ENCODE assay signal across 12 mouse cellular contexts in genomic region chr2:104525506-104525905, GRCm38 (mm10). TPM values are rescaled to one million over a fixed set of nuclear protein-coding genes. Genes with fewer than 3 reads are reported as not detected.
A peak's percentile ranks its signal among the peaks of the same experiment; 100 is the strongest.
DNase-seq lines count a peak whose midpoint lies in the region; ATAC-seq and TF ChIP-seq lines count a peak whose summit lies in the region.
"Had no signal": no experiment of that assay in that cellular context is flagged by ENCODE, and none has a peak within 500 bp of the region (broad histone marks: within the 10 kb centered on the region; RNA-seq: fewer than 3 reads in every experiment).

No protein-coding gene starts in this region.

- no peaks in the 10 kb centered on the region for H3K27me3 ChIP-seq in heart, embryonic 12.5 days (replicated peaks)
- H3K27me3 ChIP-seq in myocyte (ENCODE audit: control insufficient read depth, insufficient read depth, insufficient read length) = no peaks in the 10 kb centered on the region

- TF ChIP-seq POLR2A in myocyte (IDR thresholded peaks at IDR 0.05; ENCODE audit: insufficient read length, low read depth) = no peak

- no peak overlapping the region for H3K27ac ChIP-seq in heart, embryonic 12.5 days (ENCODE audit: poor library complexity, severe bottlenecking)
- H3K27ac ChIP-seq: macrophage had no signal

- ATAC-seq in heart, embryonic 12.5 days (ENCODE audit: insufficient number of reproducible peaks, low FRiP score) = no peak
- ATAC-seq in hematopoietic stem cell, adult 5-6 weeks (replicated peaks in 1 of 2; ENCODE audit: insufficient read depth in 1 of 2, low FRiP score in 2 of 2, low TSS enrichment in 1 of 2, low read depth in 1 of 2, poor library complexity in 2 of 2, severe bottlenecking in 2 of 2) = peak; percentile 81 to 84

- H3K4me2 ChIP-seq in heart, embryonic 12.5 days = no peak overlapping the region
- H3K4me2 ChIP-seq in myocyte (ENCODE audit: low read depth) = peak overlapping the region; percentile 27

- no peak overlapping the region for H3K4me3 ChIP-seq in heart, embryonic 12.5 days
- H3K4me3 ChIP-seq in myocyte = no peak overlapping the region

- peak; percentile 21 for DNase-seq in heart, adult 8-10 months (ENCODE audit: low spot score)
- peak; percentile 75 for DNase-seq in adrenal gland, adult 2 months
- DNase-seq in spleen, adult 18-20 months = no peak
- no peak for DNase-seq in thymus, postnatal 36 days
- no peak for DNase-seq in gastrocnemius, adult 18-20 months (ENCODE audit: low spot score)
- DNase-seq: cerebellum, postnatal 10 days; gastrocnemius, postnatal 10 days; kidney, postnatal 10 days had no signal

- H3K9ac ChIP-seq in heart, embryonic 12.5 days = no peak overlapping the region

- H3K9me3 ChIP-seq in heart, embryonic 12.5 days (replicated peaks) = no peaks in the 10 kb centered on the region

- peaks cover 6% of the 10 kb centered on the region; the same call in 1 of the 2 replicates for H3K4me1 ChIP-seq in heart, embryonic 12.5 days (replicated peaks)

- H3K79me2 ChIP-seq in myocyte (ENCODE audit: control insufficient read depth, insufficient read depth) = no peaks in the 10 kb centered on the region

- 10% methylated on average over 5 of the region's 5 CpGs for WGBS in heart, embryonic 12.5 days

- no peaks in the 10 kb centered on the region for H3K36me3 ChIP-seq in heart, embryonic 12.5 days
- no peaks in the 10 kb centered on the region for H3K36me3 ChIP-seq in myocyte (ENCODE audit: control insufficient read depth, insufficient read depth)

- H3ac ChIP-seq in myocyte (ENCODE audit: control insufficient read depth, insufficient read length) = no peak overlapping the region

TF ChIP-seq in myocyte, 11 proteins besides CTCF, POLR2A, EP300 and RAD21:
- TF ChIP-seq MYOG (IDR thresholded peaks at IDR 0.05; ENCODE audit: control insufficient read depth in 1 of 3, insufficient read depth in 1 of 3, insufficient read length in 2 of 3, low read depth in 2 of 3) = no peak
- TF ChIP-seq CEBPB (IDR thresholded peaks at IDR 0.05; ENCODE audit: insufficient read depth, poor library complexity, severe bottlenecking) = peak; percentile 69; the same call in 1 of the 2 replicates
- no peak for TF ChIP-seq TCF3 (IDR thresholded peaks at IDR 0.05; ENCODE audit: insufficient read length, low read depth)

RNA-seq across cellular contexts. Expression of gene Hipk3, which starts 31.3 kb away (rescaled TPM):
- total RNA-seq in heart, adult 8-10 months (2022) = 100 to 1,000 TPM; 217 to 250 (median 233) TPM
- 71.4 and 78.0 TPM in 2 replicates for polyA plus RNA-seq in heart, embryonic 12.5 days (2016; fragmentation: Nextera tagmentation; extraction: Ambion mirVana)
- total RNA-seq in adrenal gland, adult 2 months (2021) = 100 to 1,000 TPM; 116 to 136 TPM
- 28.8 and 30.6 TPM in 2 replicates for polyA plus RNA-seq in adrenal gland, adult 2 months (2012; rRNA removed)
- 47.8 and 48.7 TPM in 2 replicates for total RNA-seq in hematopoietic stem cell, adult 5-6 weeks (2017)
- 14.3 TPM for polyA plus RNA-seq in myocyte (2012; fragmentation: generic; extraction: Trizol)
- total RNA-seq in gastrocnemius, adult 18-20 months (2021) = 100 to 1,000 TPM; 241 to 253 TPM

Comparison
In these comparisons a context has a peak if more than half of its experiments do, and no peak if none do; other contexts are left out.
1. DNase-seq: peak in heart, adult 8-10 months (single experiment) and adrenal gland, adult 2 months (single experiment); none in spleen, adult 18-20 months (0 of 2), thymus, postnatal 36 days (0 of 2) and gastrocnemius, adult 18-20 months (single experiment).